Mouse (Mus musculus): ENCODE measurements around the gene Sirt4.

The Sirt4 gene

DNA sequence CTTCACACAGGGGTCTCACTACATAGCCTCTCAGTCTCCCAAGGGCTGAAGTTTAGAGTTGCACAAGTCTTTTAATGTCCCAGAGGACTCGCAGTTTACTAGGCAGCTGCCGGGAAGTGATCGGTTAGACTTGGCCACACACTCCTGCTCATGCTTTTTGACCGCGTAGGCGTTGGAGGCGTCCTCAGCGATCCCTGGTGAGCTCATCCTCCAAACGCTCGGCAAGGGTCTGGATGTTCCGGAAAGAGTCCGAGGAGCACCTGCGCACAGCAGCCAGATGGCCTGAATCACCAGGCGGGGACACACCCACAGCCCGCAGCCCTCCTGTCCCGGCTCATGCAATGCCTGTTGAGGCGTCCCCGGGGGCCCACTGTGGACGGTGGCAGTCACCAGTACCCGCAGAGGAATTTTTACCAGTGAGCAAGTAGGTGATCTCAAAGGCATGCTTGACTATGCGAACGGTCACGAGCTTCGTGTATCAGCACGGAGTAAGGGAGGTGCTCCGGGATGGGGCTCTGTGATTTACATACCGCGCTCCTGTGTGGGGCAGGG is 7.3 kb upstream of the Sirt4 start:
- DNase-seq (ENCODE audit: low spot score in 2 of 2) = peak; percentile 46 to 51

DNA sequence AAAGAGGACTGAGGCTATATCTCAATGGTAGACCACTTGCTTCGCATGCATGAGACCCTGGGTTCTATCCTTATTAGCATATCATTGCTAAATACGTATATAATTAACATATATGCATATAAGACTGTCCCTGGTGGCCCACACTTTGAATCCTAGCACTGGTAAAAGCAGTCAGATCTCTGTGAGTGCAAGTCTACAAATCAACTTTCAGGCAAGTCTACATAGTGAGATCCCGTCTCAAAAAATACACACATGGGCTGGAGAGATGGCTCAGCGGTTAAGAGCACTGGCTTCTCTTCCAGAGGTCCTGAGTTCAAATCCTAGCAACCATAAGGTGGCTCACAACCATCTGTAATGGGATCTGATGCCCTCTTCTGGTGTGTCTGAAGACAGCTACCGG is 6.6 kb upstream of the Sirt4 start:
- no peak for DNase-seq (ENCODE audit: low spot score in 2 of 2)

DNA sequence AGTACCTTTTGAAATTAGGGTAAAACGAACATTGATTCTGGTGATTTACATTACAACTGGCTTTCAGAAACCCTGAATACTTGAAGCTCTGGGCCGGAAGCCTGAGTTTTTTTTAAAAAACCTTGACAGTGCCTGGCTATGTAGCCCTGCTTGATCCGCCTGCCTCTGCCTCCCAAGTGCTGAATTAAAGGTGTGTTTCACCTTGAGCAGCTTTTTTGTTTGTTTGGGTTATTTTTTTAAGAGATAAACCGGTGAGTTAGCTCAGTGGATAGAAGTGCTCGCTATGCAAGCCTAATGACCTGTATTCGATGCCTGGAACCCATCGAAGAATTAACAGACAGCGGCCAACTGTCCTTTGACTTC is 6.1 kb upstream of the Sirt4 start:
- DNase-seq (ENCODE audit: low spot score in 2 of 2) = no peak

DNA sequence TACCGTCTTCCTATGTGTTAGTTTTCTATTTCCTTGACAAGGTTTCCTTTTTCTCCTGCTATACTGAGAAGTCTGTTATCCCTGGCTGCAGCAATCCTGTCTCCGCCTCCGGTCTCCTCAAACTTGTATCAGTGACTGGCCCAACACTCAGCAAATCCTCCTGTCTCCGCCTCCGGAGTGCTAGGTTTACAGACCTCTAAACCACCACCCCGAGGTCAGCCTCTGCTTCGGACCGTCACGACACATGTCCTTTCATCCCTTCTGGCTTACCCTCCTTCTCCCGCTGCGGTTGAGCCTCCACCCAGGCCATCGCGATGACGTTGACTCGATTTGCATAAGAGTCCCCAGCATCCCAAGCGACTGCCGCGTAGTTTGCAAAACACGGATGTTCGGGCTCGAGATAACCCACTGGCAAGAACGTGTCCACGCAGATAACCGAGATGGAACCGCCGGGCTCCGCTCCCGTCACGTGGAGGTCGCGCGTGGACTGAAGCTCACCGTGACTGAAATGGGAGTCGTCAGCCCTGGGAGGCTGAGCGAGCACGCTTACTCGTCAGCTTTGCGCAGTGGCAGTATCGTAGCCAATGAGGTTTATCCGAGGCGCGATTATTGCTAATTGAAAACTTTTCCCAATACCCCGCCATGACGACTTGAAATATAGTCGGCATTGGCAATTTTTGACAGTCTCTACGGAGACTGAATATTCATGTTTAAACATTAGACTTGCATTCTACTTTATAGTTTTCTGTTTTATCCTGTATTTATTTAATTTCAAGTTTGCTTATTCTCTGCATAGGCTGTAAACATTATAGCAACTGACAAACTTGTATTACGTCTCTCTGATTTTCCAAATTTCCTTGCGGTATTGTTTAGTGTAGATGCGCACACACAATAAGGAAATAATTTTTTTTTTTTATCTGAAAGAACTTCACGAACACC is 5.4 kb upstream of the Sirt4 start:
- peak; percentile 89 to 91 for DNase-seq (ENCODE audit: low spot score in 2 of 2)

DNA sequence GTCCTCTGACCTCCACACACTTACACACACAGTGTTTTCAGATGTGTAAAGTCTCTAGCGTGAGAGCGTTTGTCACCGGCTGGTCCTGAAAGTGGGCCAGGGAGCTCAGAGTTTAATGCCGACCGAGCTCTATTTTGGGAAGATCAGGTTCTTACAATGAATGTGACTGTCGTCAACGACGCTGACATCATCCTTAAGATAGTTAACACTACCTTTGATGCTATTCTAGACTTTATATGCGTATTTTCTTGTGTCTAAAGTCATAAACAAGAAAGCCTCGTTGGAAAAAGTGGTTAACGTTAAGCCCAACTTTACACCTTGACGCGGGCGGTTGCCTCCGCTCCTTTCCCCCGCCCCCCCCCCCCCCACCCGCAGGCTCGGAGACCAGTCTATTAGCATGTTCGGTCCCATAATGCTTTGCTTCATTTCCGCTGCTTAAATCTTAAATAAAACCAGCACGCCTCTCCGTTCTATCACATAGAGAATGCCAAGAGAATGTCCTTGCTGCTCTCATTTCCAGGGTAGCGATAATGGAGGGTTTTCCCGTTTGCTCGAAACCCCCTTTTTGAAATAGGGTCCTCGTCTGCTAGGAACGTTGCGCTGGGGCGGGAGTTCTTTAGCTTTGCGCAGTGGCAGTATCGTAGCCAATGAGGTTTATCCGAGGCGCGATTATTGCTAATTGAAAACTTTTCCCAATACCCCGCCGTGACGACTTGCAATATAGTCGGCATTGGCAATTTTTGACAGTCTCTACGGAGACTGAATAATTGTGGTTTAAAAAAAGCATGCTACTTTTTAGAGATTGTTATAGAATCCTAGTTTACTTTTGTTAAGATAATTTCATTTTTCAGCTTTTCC is 4.5 kb upstream of the Sirt4 start:
- DNase-seq (ENCODE audit: low spot score in 2 of 2) = peak; percentile 85 to 91

DNA sequence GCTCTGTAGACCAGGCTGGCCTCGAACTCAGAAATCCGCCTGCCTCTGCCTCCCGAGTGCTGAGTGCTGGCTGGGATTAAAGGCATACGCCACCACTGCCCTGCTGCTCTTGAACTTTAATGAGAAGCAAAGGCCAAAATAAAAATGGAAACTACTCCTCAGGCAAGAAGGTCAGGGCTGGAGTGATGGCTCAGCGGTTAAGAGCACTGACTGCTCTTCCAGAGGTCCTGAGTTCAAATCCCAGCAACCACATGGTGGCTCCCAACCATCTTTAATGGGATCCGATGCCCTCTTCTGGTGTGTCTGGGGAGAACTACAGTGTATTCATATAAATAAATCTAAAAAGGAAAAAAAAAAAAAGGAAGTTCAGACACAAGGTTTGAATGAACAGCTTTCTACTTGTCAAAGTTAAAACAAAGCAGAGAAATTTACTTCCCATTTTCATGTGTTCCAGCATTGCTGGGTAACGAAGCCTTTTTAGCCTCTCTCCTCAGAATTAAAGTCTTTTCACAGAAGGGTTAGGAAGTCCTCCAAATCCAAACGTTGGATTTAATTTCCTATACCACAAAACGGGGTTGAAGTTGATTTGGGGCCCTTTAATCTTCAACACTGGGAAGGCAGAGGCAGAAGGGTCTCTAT is 3.5 kb upstream of the Sirt4 start:
- DNase-seq (ENCODE audit: low spot score in 2 of 2) = no peak

DNA sequence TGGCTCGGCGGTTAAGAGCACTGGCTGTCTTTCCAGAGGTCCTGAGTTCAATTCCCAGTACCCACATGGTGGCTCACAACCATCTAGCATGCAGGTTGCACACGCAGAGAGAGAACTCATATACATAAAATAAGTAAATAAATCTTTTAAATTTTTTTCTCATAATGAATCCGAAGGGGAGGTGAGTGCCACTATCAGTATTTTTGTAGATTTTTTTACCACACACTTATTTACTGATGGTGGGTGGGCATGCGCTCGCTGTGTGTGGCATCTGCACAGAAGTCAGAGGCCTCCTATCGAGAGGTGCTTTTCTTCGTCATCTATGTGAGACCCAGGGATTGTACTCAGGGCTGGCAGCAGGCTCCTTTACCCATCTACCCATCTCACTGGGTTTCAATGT is 2.8 kb upstream of the Sirt4 start:
- DNase-seq (ENCODE audit: low spot score in 2 of 2) = no peak

DNA sequence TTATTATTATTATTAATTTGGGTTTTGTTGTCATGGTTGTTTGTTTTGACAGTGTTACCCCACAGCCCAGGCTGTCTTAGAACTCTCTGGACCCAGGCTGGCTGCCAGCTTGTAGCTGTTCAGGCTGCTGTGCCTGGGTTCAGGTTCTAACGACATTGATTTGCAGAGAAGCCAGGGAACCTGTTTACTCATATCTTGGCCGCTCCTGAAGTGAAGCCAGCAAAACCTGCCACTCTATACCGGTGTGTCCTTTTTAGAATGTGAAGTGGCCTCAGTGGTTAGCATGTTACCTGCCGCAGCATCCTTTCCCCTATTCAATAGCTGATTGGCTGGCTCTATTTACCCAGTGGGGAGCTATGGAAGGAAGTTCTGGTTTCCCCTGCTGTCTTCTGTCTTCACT is 2.2 kb upstream of the Sirt4 start:
- DNase-seq (ENCODE audit: low spot score in 2 of 2) = no peak

DNA sequence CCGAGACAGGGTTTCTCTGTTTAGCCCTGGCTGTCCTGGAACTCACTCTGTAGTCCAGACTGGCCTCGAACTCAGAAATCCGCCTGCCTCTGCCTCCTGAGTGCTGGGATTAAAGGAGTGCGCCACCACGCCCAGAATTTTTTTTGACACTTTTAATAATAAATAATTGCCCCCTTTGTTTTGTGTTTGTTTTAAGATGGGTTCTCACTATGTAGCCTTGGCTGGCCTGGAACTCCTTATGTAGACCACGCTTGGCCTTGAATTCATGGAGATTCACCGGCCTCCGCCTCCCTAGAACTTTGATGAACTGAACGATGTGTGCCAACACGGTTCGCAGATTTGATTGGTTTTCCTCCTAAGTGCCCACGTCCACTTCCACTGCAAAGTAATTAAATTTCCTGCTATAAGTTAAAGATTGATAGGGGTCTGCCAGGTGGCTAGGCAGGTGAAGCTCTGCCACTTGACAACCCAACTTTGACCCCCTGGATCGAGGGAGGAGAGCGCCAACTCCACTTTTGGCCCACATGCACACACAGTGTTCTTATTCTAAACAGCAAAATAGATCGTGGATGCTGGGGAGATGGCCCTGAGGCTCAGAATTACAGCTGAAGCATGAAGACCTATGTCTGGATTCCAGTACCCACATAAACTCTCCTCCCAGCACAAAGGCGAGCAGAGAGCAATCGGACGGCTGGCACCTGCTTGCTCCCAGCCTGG is 1.1 kb upstream of the Sirt4 start:
- DNase-seq (ENCODE audit: low spot score in 2 of 2) = no peak

DNA sequence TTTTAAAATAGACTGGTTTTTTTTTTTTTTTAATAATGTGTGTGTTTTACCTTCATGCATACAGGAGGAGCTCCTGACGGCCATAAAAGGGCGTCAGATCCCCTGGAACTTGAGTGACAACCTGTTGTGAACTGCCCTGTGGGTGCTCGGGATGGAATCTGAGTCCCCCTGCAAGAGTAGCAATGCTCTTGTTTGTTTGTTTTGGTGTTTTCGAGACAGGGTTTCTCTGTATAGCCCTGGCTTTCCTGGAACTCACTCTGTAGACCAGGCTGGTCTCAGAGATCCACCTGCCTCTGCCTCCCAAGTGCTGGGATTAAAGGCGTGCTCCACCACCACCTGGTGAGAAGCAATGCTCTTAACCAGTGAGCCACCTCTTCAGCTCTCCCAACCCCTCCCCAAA is 471 bp upstream of the Sirt4 start:
- DNase-seq (ENCODE audit: low spot score in 2 of 2) = no peak

DNA sequence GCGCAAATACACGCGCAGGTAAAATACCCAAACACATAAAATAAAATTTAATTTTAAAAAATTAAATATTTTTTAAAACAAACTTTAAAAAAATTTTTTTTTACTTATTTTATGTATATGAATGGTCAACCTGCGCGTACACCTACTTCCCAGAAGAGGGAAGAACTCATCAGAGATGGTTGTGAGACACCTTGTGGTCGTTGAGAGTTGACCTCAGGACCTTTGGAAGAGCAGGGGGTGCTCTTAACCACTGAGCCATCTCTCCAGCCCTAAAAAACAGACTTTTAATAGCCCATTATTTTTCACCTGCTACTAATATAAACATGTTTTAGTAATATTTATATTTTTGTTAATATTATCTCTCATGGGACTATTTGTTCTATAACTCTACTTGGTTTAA is 1.1 kb downstream of the Sirt4 start:
- DNase-seq (ENCODE audit: low spot score in 2 of 2) = no peak

DNA sequence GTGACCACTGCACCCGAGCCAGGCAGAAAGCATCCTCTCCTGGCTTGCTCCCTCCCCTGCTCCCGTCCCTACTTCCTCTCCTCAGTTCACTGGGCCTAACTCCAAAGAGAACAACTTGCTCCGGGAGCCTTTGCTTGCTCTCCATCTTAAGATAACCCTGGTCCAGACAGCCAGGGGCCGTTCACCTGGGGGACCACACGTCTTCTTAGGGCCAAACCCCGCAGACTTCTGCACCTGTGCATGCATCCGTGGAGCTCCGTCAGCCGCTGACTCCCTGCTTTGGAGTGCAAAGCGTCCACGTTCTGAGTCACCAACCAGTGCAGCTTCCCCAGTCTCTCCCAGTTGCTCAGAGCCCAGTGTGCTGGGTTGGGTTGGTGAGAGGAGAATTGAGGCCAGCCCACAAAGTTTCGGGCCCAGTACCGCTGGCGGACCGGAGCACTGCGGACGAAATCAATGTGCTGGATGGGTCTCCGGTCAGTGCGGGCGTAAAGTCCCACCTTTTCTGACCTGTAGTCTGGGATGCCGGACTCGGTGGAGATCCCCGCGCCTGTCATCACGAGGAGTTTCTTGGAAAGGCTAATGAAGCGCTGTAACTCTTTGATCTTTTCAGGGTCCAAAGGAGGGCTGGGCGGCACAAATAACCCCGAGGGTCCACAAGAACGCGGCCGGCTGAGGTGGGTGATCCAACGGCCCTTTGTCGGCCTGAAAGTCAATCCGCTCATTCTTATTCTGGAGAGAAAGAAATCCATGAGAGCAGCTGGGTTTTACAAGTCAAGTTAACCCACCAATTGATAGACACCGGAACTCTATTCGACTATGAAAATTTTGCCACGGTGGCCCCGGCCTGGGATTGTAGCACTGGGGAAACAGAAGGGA is 1.9 kb downstream of the Sirt4 start:
- no peak for DNase-seq (ENCODE audit: low spot score in 2 of 2)

DNA sequence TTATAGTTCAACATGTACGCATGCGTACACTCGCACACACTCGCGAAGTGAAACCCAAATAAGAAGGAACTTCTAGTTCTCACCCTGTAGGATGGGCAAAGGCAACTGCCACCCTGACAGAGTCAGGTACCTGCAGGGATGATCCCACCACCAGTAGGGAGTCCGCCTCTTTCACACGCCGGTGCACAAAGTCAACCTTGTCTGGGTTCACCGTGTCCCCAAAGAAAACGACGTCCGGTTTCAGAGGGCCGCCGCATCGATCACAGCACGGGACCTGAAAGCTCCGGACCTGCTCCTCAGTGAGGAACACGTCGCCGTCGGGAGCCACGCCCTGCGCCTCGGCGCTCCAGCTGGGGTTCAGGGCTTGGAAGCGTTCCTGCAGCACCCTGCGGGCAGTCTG is 4.4 kb downstream of the Sirt4 start:
- peak; percentile 20 to 52 for DNase-seq (ENCODE audit: low spot score in 2 of 2)

DNA sequence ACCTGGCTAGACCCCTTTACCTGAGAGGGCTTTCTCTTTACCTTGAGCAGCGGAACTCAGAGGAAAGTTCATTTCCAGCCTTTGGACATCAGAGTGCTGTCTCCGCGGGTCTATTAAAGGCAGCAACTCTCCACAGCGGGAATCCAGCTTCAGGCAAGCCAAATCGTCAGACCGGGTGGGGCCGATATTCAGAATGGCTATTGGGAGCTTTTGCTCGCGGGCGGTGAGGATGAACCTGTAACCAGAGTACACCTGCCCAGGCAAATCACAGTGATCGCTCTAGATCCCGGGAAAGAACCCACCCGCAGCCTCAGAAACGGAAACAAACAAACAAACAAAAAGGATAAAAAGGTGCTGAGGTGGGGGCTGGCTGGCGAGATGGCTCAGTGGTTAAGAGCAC is 5.0 kb downstream of the Sirt4 start:
- no peak for DNase-seq (ENCODE audit: low spot score in 2 of 2)

DNA sequence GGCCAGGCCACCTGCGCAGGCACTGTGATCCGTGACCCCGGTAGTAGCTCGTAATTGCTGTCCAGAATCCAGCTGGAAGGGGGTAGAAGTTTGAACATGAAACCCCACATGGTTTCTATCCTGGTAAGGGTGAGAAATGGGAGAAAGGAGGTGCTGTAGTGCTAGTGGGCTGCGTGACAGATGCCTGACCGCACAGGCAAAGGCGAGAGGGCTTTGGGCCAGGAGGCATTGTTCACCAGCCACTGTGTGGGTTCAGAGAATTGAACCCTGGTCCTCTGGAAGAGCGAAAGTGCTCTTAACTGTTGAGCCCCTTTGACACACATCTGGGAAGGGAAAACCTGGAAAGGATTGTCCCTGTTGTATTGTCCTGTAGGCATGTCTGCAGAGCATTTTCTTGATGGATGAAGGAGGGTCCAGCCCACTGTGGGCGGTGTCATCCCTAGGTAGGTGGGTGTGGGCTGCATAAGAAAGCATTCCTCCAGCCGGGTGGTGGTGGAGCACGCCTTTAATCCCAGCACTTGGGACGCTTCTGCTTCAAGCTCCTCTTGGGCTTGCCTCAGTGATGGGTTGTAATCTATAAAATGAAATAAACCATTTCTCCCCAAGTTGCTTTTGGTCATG is 8.3 kb downstream of the Sirt4 start:
- DNase-seq (ENCODE audit: low spot score in 2 of 2) = no peak

DNA sequence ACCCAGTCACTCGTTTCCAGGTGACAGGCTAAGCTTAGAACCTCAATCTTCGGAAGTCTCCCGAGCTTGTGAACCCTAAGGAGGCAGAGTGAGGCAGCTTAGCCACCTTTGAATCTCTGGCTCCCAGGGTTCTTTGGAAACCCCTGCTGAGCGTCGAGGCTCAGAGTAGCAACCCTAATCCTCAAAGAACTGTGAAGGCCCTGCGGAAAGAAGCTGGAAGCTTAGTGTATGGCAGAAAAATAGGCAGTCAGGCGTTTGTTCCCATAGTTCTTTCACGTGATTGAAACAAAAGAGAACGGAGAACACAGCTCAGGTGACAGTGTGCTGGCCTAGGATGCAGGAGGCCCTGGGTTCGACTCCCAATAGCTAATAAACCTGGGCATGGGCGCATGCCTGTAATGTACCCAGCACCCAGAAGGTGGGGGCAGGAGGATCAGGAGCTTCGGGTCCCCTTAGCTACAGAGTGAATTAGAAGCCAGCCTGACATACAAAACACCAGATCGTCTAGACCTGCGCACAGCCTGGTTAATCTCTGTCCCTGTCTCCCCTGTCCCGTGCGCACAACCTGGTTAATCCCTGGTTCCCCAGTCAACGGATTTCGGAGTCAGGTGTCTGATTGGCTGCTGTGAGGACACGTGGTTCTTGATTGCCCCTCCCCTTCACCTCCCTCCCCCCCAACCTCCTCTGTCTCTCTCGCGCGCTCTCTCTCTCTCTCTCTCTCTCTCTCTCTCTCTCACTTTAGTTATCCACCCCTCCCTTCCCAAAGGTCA is 9.0 kb downstream of the Sirt4 start:
- no peak for DNase-seq (ENCODE audit: low spot score in 2 of 2)

DNA sequence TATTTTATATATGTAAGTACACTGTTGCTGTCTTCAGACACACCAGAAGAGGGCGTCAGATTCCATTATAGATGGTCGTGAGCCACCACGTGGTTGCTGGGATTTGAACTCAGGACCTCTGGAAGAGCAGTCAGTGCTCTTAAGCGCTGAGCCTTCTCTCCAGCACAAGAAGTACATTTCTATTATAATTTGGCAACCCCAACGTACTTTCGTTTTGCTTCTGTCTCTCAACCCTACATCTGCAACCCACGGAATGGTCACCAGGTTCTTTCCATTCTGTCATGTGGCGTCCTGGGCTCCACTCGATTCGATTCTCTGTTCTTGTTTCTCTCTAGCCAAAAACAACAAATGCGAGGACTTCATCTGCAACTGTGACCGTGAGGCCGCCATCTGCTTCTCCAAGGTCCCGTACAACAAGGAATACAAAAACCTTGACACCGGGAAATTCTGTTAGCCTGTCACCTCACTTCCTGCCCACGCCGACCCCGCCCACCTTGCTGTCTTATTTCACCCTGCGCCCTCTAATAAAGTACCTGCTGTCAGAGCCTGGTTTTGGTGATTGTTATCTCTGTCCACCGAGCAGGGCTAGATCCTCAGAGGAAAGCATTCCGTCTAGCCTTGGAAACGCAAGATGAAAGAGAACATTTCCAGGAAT is 10.2 kb downstream of the Sirt4 start:
- DNase-seq (ENCODE audit: low spot score in 2 of 2) = no peak

DNA sequence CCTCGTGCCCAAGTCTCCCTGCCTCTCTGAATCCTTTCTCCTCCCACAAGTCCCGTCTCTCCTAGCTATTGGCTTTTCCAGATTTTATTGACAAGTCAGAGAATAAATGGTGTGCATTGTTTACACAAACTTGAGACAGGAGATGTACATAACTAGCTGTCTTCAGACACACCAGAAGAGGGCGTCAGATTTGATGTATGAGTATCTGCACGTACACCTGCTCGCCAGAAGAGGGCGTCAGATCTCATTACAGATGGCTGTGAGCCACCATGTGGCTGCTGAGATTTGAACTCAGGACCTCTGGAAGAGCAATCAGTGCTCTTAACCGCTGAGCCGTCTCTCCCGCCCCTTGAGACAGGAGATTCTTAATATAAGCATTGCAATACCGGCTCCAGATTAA is 11.3 kb downstream of the Sirt4 start:
- DNase-seq (ENCODE audit: low spot score in 2 of 2) = no peak

All from spleen, postnatal 10 days (tissue).